Mouse (Mus musculus): ENCODE data around the gene Adamts14. TPM values are rescaled to one million over a fixed set of nuclear protein-coding genes. Genes with fewer than 3 reads are reported as not detected.
A peak's percentile ranks its signal among the peaks of the same experiment; 100 is the strongest.

Gene Adamts14
- 0.27 and 0.30 TPM in 2 replicates for polyA plus RNA-seq (2016; fragmentation: Nextera tagmentation; extraction: Ambion mirVana)

DNA sequence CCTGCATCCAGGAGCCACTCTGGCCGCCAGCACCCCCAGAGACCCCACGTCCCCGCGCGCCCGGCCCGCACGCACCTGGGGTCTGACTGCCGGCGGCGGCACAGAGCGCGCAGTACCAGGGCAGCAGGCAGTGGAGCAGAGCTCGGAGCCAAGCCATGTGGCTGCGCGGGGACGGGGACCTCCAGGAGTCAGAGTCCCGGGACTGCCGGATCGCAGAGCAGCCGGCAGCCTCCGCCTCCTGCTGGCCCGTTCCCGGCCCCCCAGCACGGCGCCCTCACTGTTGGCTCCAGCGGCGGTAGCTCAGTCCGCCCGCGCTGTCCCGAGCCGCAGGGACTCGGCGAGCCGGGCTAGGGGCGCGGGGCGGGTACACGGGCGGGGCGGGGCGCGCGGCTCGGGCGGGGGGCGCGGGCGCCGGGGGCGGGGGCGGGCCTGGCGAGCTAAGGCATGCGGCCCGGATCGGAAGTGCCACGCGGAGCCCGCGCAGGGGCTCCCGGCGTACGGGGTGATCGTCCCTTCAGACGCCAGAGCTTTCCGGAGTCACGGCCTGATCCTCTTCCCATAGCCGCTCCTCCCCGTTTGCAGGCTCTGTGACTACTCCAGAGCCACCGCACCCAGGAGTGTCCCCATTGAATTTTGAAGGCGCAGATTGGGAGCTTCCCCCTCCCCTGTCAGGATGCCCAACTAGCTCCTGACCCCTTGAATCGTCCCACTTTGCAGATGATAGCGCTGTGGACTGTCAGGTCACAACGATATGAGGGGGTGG lies at the start of gene Adamts14:
Adamts14 (minus strand) TSS at position 358 of the 763 bp plus-strand sequence.
- Histone ChIP-seq H3K27me3 (ENCODE audit: poor library complexity, severe bottlenecking) (peaks cover 51% of the 10 kb centered on the region), H3K4me1 (peaks cover 40% of the 10 kb centered on the region), H3K4me3 (peak within 1 kb of the TSS; percentile 72), H3K27ac (peak within 1 kb of the TSS; percentile 84), H3K36me3 (replicated peaks) (no peaks in the 10 kb centered on the region), H3K9me3 (no peaks in the 10 kb centered on the region)
- under 1% methylated on average over 74 of the region's 75 CpGs for WGBS
- DNase-seq (ENCODE audit: extremely low spot score, low spot score), result peak; percentile 60

DNA sequence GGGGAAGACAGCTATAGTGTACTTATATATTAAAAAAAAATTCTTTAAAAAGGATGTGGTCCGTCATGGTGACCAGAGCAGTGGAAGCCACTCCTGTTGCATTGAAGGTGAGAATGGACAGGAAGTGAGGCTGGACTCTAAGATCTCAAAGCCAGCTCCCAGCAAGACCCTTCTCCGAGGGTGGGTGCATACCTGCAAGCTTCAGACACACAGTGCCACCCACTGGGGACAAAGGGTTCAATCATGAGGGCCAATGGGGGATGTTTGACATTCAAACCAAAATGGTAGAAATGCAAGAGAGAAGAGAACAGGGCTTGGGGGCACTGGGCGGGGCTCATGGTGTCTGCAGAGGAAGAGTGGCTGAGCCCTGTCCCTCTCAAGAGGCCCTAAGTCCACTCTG lies 45.3 kb upstream of the Adamts14 start:
- H3K4me3 ChIP-seq, result no peak overlapping the region
- 93% methylated on average over 3 of the region's 3 CpGs for WGBS
- H3K27ac ChIP-seq, result no peak overlapping the region
- no peaks in the 10 kb centered on the region for H3K27me3 ChIP-seq (ENCODE audit: poor library complexity, severe bottlenecking)
- no peaks in the 10 kb centered on the region for H3K9me3 ChIP-seq
- H3K36me3 ChIP-seq (replicated peaks), result peaks cover 46% of the 10 kb centered on the region
- DNase-seq (ENCODE audit: extremely low spot score, low spot score), result no peak
- H3K4me1 ChIP-seq, result peaks cover 25% of the 10 kb centered on the region

DNA sequence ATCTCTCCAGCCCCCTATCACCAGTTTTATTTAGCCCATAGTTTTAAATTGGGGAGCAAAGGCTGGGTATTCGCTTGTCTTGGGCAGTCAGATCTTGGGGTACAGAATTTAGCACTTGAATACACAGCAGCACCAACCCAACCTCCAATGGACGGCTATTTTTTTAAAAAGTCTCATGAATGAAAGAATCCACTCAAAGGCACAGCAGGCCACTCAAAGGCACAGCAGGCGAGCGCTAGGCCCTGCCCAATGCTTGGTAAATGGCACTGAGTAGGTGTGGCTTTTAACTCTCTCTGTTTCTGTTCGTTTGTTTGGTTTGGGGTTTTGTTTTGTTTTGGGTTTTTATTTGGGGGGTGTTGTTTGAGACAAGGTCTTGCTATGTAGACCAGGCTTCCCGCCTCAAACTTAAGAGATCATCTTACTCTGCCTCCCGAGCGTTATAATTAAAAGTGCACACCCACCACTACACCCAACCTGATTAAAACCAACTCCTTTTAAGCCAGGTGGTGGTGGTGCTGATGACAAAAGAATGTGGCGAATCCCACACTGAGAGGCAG lies 42.2 kb upstream of the Adamts14 start:
- Histone ChIP-seq H3K36me3 (replicated peaks) (peaks cover 17% of the 10 kb centered on the region), H3K27me3 (ENCODE audit: poor library complexity, severe bottlenecking) (no peaks in the 10 kb centered on the region)
- peak; percentile 34 for DNase-seq (ENCODE audit: extremely low spot score, low spot score)

DNA sequence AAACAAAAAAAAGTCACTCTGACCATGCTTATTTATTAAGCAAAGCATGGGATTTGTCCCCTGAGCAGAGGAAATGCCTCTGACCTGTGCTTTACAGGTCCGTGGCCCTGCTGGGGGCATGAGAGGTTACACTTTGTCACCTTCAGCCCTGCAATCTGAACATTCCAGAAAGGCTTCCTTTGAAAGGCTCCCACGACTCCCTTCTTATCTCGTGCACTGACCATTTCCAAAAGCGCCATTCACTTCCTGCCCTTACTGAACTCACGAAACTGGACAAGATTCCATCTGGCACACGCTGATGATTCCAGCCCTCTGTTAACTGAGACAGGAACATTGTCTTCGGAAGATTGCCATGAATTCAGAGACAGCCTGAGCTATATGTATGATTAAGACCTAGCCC lies 40.5 kb upstream of the Adamts14 start:
- H3K36me3 ChIP-seq (replicated peaks), result 0 out of 2 replicates have a peak, but pooled peaks cover 3% of the 10 kb centered on the region
- no peak for DNase-seq (ENCODE audit: extremely low spot score, low spot score)
- no peak overlapping the region for H3K27ac ChIP-seq
- H3K27me3 ChIP-seq (ENCODE audit: poor library complexity, severe bottlenecking), result no peaks in the 10 kb centered on the region
- peaks cover 42% of the 10 kb centered on the region for H3K4me1 ChIP-seq
- no peaks in the 10 kb centered on the region for H3K9me3 ChIP-seq
- H3K4me3 ChIP-seq, result no peak overlapping the region
- 73% methylated on average over 7 of the region's 7 CpGs for whole genome bisulfite sequencing

More for the DNA sequence above, 42.2 kb upstream of the Adamts14 start:
- peak overlapping the region; percentile 63 for H3K27ac ChIP-seq
- 13% methylated on average over 9 of the region's 9 CpGs for WGBS
- H3K9me3 ChIP-seq, result no peaks in the 10 kb centered on the region
- H3K4me1 ChIP-seq, result peaks cover 32% of the 10 kb centered on the region
- no peak overlapping the region for H3K4me3 ChIP-seq

DNA sequence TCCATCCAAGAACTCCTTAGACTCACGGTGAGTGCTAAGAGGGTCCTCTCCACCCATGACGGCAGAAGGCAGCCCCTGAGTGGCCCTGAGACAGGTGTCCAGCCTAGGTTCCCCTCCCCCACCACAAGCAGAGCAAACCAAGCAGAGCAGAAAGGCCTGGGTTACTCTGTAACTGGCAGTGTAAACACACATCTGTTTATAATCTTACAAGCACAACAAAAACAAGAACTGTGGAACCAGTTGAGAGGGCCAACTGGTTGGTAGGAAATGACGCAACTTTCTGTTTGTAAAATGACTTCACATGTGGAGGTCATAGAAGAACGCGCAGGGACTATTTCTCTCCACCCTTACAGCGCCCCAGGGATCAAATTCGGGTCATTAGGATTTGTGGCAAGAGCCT lies 39.5 kb upstream of the Adamts14 start:
- Histone ChIP-seq H3K4me1 (peaks cover 49% of the 10 kb centered on the region), H3K4me3 (no peak overlapping the region), H3K36me3 (replicated peaks) (no peaks in the 10 kb centered on the region), H3K27ac (no peak overlapping the region), H3K27me3 (ENCODE audit: poor library complexity, severe bottlenecking) (no peaks in the 10 kb centered on the region), H3K9me3 (no peaks in the 10 kb centered on the region)
- DNase-seq (ENCODE audit: extremely low spot score, low spot score), result no peak
- 67% methylated on average over 7 of the region's 7 CpGs for WGBS

DNA sequence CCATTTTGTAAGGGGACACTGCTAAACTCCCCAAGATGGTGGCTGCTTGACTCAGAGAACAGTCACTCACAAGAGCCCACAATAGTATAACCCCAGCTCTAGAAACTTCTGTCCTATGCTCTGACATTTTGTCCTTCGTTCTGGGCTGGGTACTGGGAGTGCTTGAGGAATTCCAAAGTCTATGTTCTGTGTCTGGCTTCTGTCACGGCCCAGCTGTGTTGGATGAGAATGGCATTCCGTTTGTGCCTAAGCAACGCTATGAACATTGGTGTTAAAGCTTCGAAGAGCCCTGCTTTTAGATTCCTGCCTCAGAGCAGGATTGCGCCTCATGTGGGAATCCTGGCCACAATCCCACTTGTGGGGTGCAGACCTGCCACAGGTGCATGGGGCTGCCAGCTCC lies 38.9 kb upstream of the Adamts14 start:
- no peaks in the 10 kb centered on the region for H3K27me3 ChIP-seq (ENCODE audit: poor library complexity, severe bottlenecking)
- 91% methylated on average over 6 of the region's 6 CpGs for WGBS
- no peaks in the 10 kb centered on the region for H3K36me3 ChIP-seq (replicated peaks)
- no peak for DNase-seq (ENCODE audit: extremely low spot score, low spot score)
- no peaks in the 10 kb centered on the region for H3K9me3 ChIP-seq
- no peak overlapping the region for H3K4me3 ChIP-seq
- no peak overlapping the region for H3K27ac ChIP-seq
- H3K4me1 ChIP-seq, result peaks cover 49% of the 10 kb centered on the region

DNA sequence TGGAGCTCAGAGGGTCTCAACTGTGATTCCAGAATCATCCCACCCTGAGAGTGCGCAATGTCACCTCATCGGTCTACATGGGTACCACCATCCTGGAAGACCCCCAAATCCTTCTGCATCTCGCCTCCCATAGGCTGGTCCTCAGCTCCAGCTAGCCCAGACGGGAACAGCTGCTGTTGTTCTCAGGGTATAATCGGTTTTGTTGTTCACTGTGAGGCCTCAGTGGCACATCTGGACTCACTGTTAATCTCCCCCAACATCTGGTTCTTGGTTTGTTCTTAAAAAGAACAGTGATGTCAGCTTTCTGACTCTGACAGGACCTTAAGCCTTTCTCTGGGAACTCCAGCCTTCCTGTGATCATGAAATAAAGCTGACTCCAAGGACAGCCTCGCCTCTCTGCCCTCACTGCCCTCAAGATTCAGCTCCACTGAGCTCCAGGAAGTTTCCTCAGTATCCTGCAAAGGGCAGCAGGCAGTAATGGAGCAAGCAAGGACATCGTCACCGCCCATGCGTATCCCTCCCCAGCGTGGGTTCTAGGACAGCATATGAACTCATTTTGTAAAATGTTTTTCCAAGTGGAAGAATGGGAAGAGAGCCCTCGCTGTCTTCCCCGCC lies 35.6 kb upstream of the Adamts14 start:
- 62% methylated on average over 12 of the region's 12 CpGs for WGBS
- Histone ChIP-seq H3K36me3 (replicated peaks) (no peaks in the 10 kb centered on the region), H3K27ac (no peak overlapping the region), H3K4me3 (no peak overlapping the region), H3K27me3 (ENCODE audit: poor library complexity, severe bottlenecking) (no peaks in the 10 kb centered on the region), H3K4me1 (peaks cover 31% of the 10 kb centered on the region), H3K9me3 (no peaks in the 10 kb centered on the region)
- no peak for DNase-seq (ENCODE audit: extremely low spot score, low spot score)

DNA sequence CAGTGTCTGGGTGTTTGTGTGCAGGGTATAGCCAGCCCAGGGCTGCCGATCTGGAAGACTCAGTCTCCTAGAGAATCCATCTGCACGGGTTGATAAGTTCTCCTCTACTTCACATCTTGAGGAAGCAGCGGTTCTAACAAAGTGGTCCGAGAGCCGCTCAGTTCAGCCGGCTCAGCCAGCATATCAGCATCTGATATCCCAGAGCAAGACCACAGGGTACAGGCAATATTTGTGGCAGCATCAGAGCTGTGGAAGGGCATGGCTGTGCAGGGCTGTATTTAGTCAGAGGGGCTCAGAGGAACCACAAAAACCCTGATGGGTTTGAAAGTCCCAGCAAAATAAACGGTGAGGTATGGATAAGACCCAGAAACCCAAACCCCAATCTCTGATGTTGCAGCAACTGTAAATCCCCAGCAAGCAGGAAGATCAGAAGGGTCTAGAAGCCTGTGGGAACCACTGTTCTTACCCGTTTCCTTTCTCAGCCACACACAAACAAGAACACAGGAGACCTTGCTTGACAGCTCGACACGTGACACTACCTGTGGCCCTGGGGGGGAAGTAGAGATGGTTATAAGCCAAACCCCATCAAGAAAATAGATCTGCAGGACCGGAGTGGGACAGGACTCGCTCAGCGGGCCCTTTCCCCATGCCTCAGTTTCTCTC lies 32.8 kb upstream of the Adamts14 start:
- 88% methylated on average over 13 of the region's 13 CpGs for WGBS
- peaks cover 24% of the 10 kb centered on the region for H3K4me1 ChIP-seq
- no peak overlapping the region for H3K27ac ChIP-seq
- H3K36me3 ChIP-seq (replicated peaks), result no peaks in the 10 kb centered on the region
- H3K4me3 ChIP-seq, result no peak overlapping the region
- H3K9me3 ChIP-seq, result no peaks in the 10 kb centered on the region
- no peak for DNase-seq (ENCODE audit: extremely low spot score, low spot score)
- H3K27me3 ChIP-seq (ENCODE audit: poor library complexity, severe bottlenecking), result no peaks in the 10 kb centered on the region

DNA sequence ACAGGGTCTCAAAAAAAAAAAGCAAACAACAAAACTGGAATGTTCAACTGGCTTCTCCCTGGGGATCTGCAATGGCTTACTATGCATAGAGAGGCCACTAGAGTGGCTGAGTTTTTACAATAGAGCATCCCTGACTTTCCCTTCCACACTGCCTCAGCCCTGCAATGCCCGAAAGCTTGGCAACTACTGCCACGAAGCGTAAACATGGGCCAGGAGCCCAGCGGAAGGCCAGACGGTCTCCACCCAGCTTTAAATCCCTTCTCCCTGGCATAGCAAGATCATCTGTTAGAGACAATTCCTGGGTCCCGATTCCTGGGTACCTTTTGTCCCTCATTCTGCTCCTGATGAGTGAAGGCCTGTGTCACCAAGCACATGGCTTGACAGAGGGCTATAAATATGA lies 30.8 kb upstream of the Adamts14 start:
- H3K4me1 ChIP-seq, result peaks cover 17% of the 10 kb centered on the region
- WGBS, result 84% methylated on average over 6 of the region's 6 CpGs
- no peak for DNase-seq (ENCODE audit: extremely low spot score, low spot score)
- H3K27me3 ChIP-seq (ENCODE audit: poor library complexity, severe bottlenecking), result no peaks in the 10 kb centered on the region
- no peak overlapping the region for H3K4me3 ChIP-seq
- no peaks in the 10 kb centered on the region for H3K9me3 ChIP-seq
- no peaks in the 10 kb centered on the region for H3K36me3 ChIP-seq (replicated peaks)
- H3K27ac ChIP-seq, result no peak overlapping the region

DNA sequence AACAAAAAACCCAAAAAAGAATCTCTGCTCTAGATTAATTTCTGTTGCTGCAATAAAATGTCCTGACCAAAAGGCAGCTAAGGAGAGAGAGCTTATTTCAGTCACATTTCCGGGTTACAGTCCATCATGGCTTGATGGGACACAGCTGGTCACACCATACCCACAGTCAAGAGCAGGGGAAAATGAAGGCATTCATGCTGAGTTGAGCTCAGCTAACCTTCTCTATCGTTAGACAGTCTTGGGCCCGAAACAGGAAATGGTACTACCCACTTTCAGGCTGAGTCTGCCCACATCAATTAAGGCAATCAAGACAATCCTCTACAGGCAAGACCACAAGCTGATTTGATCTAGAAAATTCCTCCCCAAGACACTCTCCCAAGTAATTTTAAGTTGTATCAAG lies 27.8 kb upstream of the Adamts14 start:
- Histone ChIP-seq H3K36me3 (replicated peaks) (no peaks in the 10 kb centered on the region), H3K27me3 (ENCODE audit: poor library complexity, severe bottlenecking) (no peaks in the 10 kb centered on the region), H3K4me1 (no peaks in the 10 kb centered on the region), H3K27ac (no peak overlapping the region), H3K4me3 (no peak overlapping the region), H3K9me3 (no peaks in the 10 kb centered on the region)
- no peak for DNase-seq (ENCODE audit: extremely low spot score, low spot score)
- 86% methylated on average over 3 of the region's 3 CpGs for WGBS

DNA sequence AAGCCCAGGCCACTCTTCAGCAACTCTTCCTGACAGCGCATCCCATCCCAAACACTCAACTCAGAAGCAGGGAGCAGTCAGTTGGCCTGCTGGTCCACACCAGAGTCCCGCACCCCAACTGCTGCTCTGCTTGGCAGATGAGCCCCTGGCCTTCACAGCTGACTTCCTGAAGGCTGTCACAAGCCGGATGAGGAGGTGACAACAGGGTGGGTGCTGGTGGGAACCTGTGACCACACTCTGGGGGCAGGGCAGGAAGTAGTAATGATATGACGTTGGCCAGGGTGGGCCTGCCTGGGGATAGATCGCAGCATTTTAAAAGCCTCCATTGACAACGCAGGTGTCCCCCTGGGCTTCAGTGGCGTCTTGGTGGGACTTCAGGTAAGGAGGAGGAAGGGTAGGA lies 24.2 kb upstream of the Adamts14 start, which contains the start of gene Prf1:
Prf1 (plus strand) TSS at position 357 of the 400 bp plus-strand sequence.
- no peaks in the 10 kb centered on the region for H3K27me3 ChIP-seq (ENCODE audit: poor library complexity, severe bottlenecking)
- H3K27ac ChIP-seq, result no peak within 1 kb of the TSS
- no peaks in the 10 kb centered on the region for H3K4me1 ChIP-seq
- 86% methylated on average over 7 of the region's 7 CpGs for WGBS
- H3K9me3 ChIP-seq, result no peaks in the 10 kb centered on the region
- DNase-seq (ENCODE audit: extremely low spot score, low spot score), result no peak
- H3K36me3 ChIP-seq (replicated peaks), result no peaks in the 10 kb centered on the region
- no peak within 1 kb of the TSS for H3K4me3 ChIP-seq

DNA sequence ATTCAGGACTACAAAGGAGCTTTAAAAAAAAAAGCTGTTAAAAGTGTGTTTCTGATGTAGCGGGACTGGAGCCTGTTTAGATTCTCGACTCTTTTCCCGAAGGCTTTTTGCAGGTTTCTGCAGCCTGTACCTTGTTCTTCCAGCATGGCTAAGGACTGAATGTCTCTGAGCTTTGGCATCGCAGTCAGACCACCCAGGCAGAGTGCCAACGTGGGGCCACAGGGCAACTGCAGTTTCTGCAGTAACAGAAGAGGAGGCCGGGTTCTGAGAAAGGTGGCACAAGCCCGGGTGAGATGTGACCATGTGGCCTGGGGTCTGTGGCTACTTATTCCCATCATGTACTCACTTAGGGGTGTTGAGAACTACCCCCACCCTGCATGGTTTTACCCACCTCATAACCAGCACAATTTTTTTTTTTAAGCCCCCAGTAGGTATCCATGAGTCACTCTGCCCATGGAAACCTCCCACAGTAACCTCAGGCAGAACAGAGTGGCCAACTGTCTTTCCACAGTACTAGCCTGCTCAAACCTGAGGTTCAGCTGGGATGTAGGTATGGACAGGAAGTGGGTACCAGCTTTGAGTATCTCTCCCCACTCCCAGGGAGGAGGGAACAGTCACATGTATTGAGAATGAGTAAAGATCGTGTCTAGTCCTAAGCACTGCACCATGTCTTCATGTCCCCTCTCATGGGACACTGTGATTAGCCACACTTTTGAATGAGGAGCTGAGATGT lies 23.6 kb upstream of the Adamts14 start:
- no peaks in the 10 kb centered on the region for H3K4me1 ChIP-seq
- no peaks in the 10 kb centered on the region for H3K36me3 ChIP-seq (replicated peaks)
- WGBS, result 91% methylated on average over 8 of the region's 8 CpGs
- H3K4me3 ChIP-seq, result no peak overlapping the region
- H3K9me3 ChIP-seq, result no peaks in the 10 kb centered on the region
- no peak overlapping the region for H3K27ac ChIP-seq
- DNase-seq (ENCODE audit: extremely low spot score, low spot score), result no peak
- H3K27me3 ChIP-seq (ENCODE audit: poor library complexity, severe bottlenecking), result no peaks in the 10 kb centered on the region

Data from forebrain, embryonic 10.5 days (tissue).